Mouse (Mus musculus) megakaryocyte, embryonic 14.5 days (primary cell): Measurements from ENCODE around the gene Pik3ap1. TPM values are rescaled to one million over a fixed set of nuclear protein-coding genes. Genes with fewer than 3 reads are reported as not detected.
"Not testable (repeated sequence)": the region's sequence is repeated elsewhere in the genome, so short reads cannot be mapped to it uniquely, and the experiment has no call there.

Source experiments
- H3K27me3 ChIP-seq: replicated peaks from 2 replicates; pipeline ENCODE3; 2012; ENCODE audit warnings: inconsistent platforms
- H3K36me3 ChIP-seq: replicated peaks from 2 replicates; pipeline ENCODE3; 2012; ENCODE audit warnings: low read length, inconsistent platforms, mixed read lengths
- H3K4me1 ChIP-seq: 2 replicates; pipeline ENCODE4 v1.6.1; 2012; ENCODE audit warnings: inconsistent platforms
- H3K4me3 ChIP-seq: replicated peaks from 2 replicates; pipeline ENCODE3; 2012; ENCODE audit warnings: moderate library complexity, mild to moderate bottlenecking, inconsistent platforms
- H3K9me3 ChIP-seq: 2 replicates; pipeline ENCODE4 v1.6.1; 2012; ENCODE audit warnings: inconsistent platforms
- FLI1 ChIP-seq: IDR thresholded peaks from 2 replicates; pipeline ENCODE4 v1.6.1; 2012; ENCODE audit warnings: low read length, inconsistent platforms, mixed read lengths
- GATA1 ChIP-seq: IDR thresholded peaks from 3 replicates; pipeline ENCODE4 v1.6.1; 2012; ENCODE audit warnings: mixed read lengths, low read length, inconsistent platforms, borderline replicate concordance
- polyA plus RNA-seq: library from polyadenylated mRNA; stranded (reverse); fragments of >175 nt; gene quantifications from 2 replicates; pipeline ENCODE4 v1.2.3, GENCODE M21; 2012; ENCODE audit warnings: low replicate concordance; ENCODE audit not compliant: insufficient read depth

The Pik3ap1 gene
- 1.6 and 6.5 TPM in 2 replicates for polyA plus RNA-seq

GRCm38 (mm10) chr19:41384922-41385508 lies at the start of gene Pik3ap1:
Gene Pik3ap1 (minus strand): TSS chr19:41385102.
- H3K9me3 ChIP-seq = no peaks in the 10 kb centered on the region
- H3K4me3 ChIP-seq = peak within 1 kb of the TSS; percentile 96
- H3K27me3 ChIP-seq = peaks cover 21% of the 10 kb centered on the region
- peaks cover 55% of the 10 kb centered on the region for H3K4me1 ChIP-seq
- TF ChIP-seq GATA1 = no peak
- TF ChIP-seq FLI1 = no peak
- peaks cover 2% of the 10 kb centered on the region for H3K36me3 ChIP-seq

- not testable (repeated sequence) for H3K9me3 ChIP-seq, H3K27me3 ChIP-seq, H3K36me3 ChIP-seq, H3K4me3 ChIP-seq, H3K4me1 ChIP-seq
These were observed 46.7 kb upstream of the Pik3ap1 start for GRCm38 (mm10) chr19:41431512-41432164.

- not testable (repeated sequence) for H3K36me3 ChIP-seq, H3K4me3 ChIP-seq, H3K4me1 ChIP-seq, H3K9me3 ChIP-seq, H3K27me3 ChIP-seq
These were observed 41.2 kb upstream of the Pik3ap1 start for GRCm38 (mm10) chr19:41425927-41426772.

GRCm38 (mm10) chr19:41421264-41421663 lies 36.4 kb upstream of the Pik3ap1 start:
- H3K36me3 ChIP-seq = no peaks in the 10 kb centered on the region
- no peaks in the 10 kb centered on the region for H3K27me3 ChIP-seq
- no peaks in the 10 kb centered on the region for H3K9me3 ChIP-seq
- TF ChIP-seq FLI1 (no peak), GATA1 (no peak)
- no peak overlapping the region for H3K4me3 ChIP-seq
- H3K4me1 ChIP-seq = peaks cover 19% of the 10 kb centered on the region

GRCm38 (mm10) chr19:41418786-41419185 lies 33.9 kb upstream of the Pik3ap1 start:
- no peaks in the 10 kb centered on the region for H3K36me3 ChIP-seq
- TF ChIP-seq FLI1 (no peak), GATA1 (no peak)
- H3K4me3 ChIP-seq = peak overlapping the region; percentile 42

GRCm38 (mm10) chr19:41417995-41418394 lies 33.1 kb upstream of the Pik3ap1 start:
- Histone ChIP-seq H3K36me3 (no peaks in the 10 kb centered on the region), H3K27me3 (no peaks in the 10 kb centered on the region), H3K4me3 (no peak overlapping the region), H3K9me3 (no peaks in the 10 kb centered on the region), H3K4me1 (peaks cover 19% of the 10 kb centered on the region)
- TF ChIP-seq GATA1 = no peak

More at GRCm38 (mm10) chr19:41418786-41419185, 33.9 kb upstream of the Pik3ap1 start:
- H3K4me1 ChIP-seq = peaks cover 19% of the 10 kb centered on the region
- H3K27me3 ChIP-seq = no peaks in the 10 kb centered on the region
- no peaks in the 10 kb centered on the region for H3K9me3 ChIP-seq

GRCm38 (mm10) chr19:41416201-41416600 lies 31.3 kb upstream of the Pik3ap1 start:
- H3K4me1 ChIP-seq = peaks cover 15% of the 10 kb centered on the region

GRCm38 (mm10) chr19:41402603-41403002 lies 17.7 kb upstream of the Pik3ap1 start:
- H3K9me3 ChIP-seq = no peaks in the 10 kb centered on the region
- TF ChIP-seq GATA1 = no peak
- TF ChIP-seq FLI1 = no peak

More at GRCm38 (mm10) chr19:41416201-41416600, 31.3 kb upstream of the Pik3ap1 start:
- no peak overlapping the region for H3K4me3 ChIP-seq
- peaks cover 7% of the 10 kb centered on the region for H3K9me3 ChIP-seq
- TF ChIP-seq FLI1 (no peak), GATA1 (no peak)
- no peaks in the 10 kb centered on the region for H3K36me3 ChIP-seq
- no peaks in the 10 kb centered on the region for H3K27me3 ChIP-seq

GRCm38 (mm10) chr19:41390856-41391255 lies 6.0 kb upstream of the Pik3ap1 start:
- no peak for TF ChIP-seq FLI1
- no peak for TF ChIP-seq GATA1
- Histone ChIP-seq H3K36me3 (no peaks in the 10 kb centered on the region), H3K4me3 (no peak overlapping the region), H3K27me3 (peaks cover 4% of the 10 kb centered on the region), H3K9me3 (no peaks in the 10 kb centered on the region), H3K4me1 (peaks cover 13% of the 10 kb centered on the region)

More at GRCm38 (mm10) chr19:41402603-41403002, 17.7 kb upstream of the Pik3ap1 start:
- H3K4me3 ChIP-seq = peak overlapping the region; percentile 43
- H3K36me3 ChIP-seq = no peaks in the 10 kb centered on the region
- H3K27me3 ChIP-seq = peaks cover 2% of the 10 kb centered on the region
- H3K4me1 ChIP-seq = peaks cover 33% of the 10 kb centered on the region

- no peak for TF ChIP-seq GATA1
- no peak for TF ChIP-seq FLI1
- Histone ChIP-seq H3K27me3 (peaks cover 13% of the 10 kb centered on the region), H3K36me3 (no peaks in the 10 kb centered on the region), H3K4me3 (no peak overlapping the region), H3K9me3 (no peaks in the 10 kb centered on the region), H3K4me1 (peaks cover 25% of the 10 kb centered on the region)
These were observed 4.4 kb upstream of the Pik3ap1 start for GRCm38 (mm10) chr19:41389351-41389750.
